Mouse (Mus musculus) hindbrain, embryonic 16.5 days (tissue): ENCODE data around the gene BC055324. TPM values are rescaled to one million over a fixed set of nuclear protein-coding genes. Genes with fewer than 3 reads are reported as not detected.

Experiments
- ATAC-seq: fragments of 200-750 bp; cut with Nextera tagmentation; 2 replicates; pipeline ENCODE4 v1.8.0; 2017; ENCODE audit warnings: moderate TSS enrichment, moderate library complexity
- H3K27ac ChIP-seq: fragments of 300-500 bp; sonication (generic); 2 replicates; pipeline ENCODE4 v1.5.1; 2014; ENCODE audit warnings: low read depth, mild to moderate bottlenecking, control low read depth, low read length, moderate library complexity
- H3K27me3 ChIP-seq: fragments of 300-500 bp; sonication (generic); replicated peaks from 2 replicates; pipeline ENCODE4 v1.6.1; 2014; ENCODE audit warnings: low read length; ENCODE audit not compliant: control insufficient read depth, insufficient read depth
- H3K36me3 ChIP-seq: fragments of 300-500 bp; sonication (generic); 2 replicates; pipeline ENCODE4 v1.6.1; 2014; ENCODE audit warnings: mild to moderate bottlenecking, low read length, moderate library complexity, mixed read lengths; ENCODE audit not compliant: control insufficient read depth, insufficient read depth
- H3K4me1 ChIP-seq: fragments of 300-500 bp; sonication (generic); 2 replicates; pipeline ENCODE4 v1.6.1; 2014; ENCODE audit warnings: low read depth, low read length; ENCODE audit not compliant: control insufficient read depth, insufficient read depth
- H3K4me2 ChIP-seq: fragments of 300-500 bp; sonication (generic); 2 replicates; pipeline ENCODE4 v1.6.1; 2014; ENCODE audit warnings: mild to moderate bottlenecking, low read length, control low read depth, moderate library complexity
- H3K4me3 ChIP-seq: fragments of 300-500 bp; sonication (generic); 2 replicates; pipeline ENCODE4 v1.5.1; 2014; ENCODE audit warnings: mild to moderate bottlenecking, low read length, control low read depth, moderate library complexity
- H3K9ac ChIP-seq: fragments of 300-500 bp; sonication (generic); 2 replicates; pipeline ENCODE4 v1.6.1; 2014; ENCODE audit warnings: low read depth, mild to moderate bottlenecking, control low read depth, low read length, moderate library complexity
- H3K9me3 ChIP-seq: fragments of 300-500 bp; sonication (generic); 2 replicates; pipeline ENCODE4 v1.6.1; 2014; ENCODE audit warnings: mild to moderate bottlenecking, low read length, moderate library complexity; ENCODE audit not compliant: control insufficient read depth
- WGBS: fragments of 180-500 bp; shearing (Covaris S2); extraction: QIAGEN DNeasy Blood & Tissue Kit; methylation state at CpG from one replicate; pipeline ENCODE4 v1.1.7; 2014; 5-methylcytosine and 5-hydroxymethylcytosine counted together
- polyA plus RNA-seq: library from polyadenylated mRNA; unstranded; fragments of >200 nt; fragmentation: Nextera tagmentation; extraction: Ambion mirVana; gene quantifications from 2 replicates; pipeline ENCODE4 v1.2.1, GENCODE M21; 2015

BC055324 gene
- polyA plus RNA-seq, 1 experiment from 2014 or later, result 3.7 TPM

GRCm38 (mm10) chr1:164018221-164018896 is 23.8 kb upstream of the BC055324 start:
- ATAC-seq, result no peak

DNA sequence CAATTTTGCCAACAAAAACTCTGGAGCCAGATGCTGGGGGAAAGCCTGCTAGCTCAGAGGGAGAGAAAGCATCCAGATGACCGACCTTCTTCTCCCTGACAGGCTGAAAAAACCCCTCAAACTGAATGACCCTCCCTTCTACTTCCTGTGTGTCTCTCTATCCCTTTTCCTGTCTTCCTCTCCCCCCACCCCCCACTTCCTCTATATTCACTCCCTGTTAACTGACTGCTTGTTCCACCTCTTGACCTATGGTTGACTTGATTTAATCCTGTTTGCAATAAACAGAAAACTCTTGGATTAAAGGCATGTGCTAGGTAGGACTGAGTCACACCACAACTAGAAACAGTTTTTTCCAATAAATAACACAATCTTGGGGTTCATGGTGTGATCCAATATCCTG is 20.0 kb upstream of the BC055324 start:
- Histone ChIP-seq H3K27me3 (no peaks in the 10 kb centered on the region), H3K9me3 (no peaks in the 10 kb centered on the region), H3K9ac (no peak overlapping the region), H3K4me2 (no peak overlapping the region), H3K4me3 (no peak overlapping the region), H3K27ac (no peak overlapping the region), H3K4me1 (no peaks in the 10 kb centered on the region), H3K36me3 (no peaks in the 10 kb centered on the region)
- 82% methylated on average over 1 of the region's 1 CpGs for WGBS
- ATAC-seq, result no peak

More at GRCm38 (mm10) chr1:164018221-164018896, 23.8 kb upstream of the BC055324 start:
- Histone ChIP-seq H3K36me3 (no peaks in the 10 kb centered on the region), H3K27ac (no peak overlapping the region), H3K4me2 (no peak overlapping the region), H3K9me3 (no peaks in the 10 kb centered on the region), H3K4me1 (no peaks in the 10 kb centered on the region), H3K9ac (no peak overlapping the region), H3K4me3 (no peak overlapping the region), H3K27me3 (no peaks in the 10 kb centered on the region)
- 79% methylated on average over 16 of the region's 16 CpGs for WGBS

DNA sequence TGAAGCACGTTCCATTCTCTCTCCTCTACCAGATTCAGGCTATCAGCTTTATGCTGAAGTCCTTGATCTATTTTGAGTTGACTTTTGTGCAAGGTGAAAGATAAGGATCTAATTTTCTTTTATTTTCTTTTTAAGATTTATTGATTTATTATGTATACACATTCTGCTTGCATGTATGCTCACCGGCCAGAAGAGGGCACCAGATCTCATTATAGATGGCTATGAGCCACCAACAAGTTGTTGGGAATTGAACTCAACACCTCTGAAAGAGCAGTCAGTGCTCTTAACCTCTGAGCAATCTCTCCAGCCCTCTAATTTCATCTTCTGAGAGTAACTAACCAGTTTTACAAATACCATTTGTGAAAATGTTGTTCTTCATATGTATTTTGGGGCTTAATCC is 14.6 kb upstream of the BC055324 start:
- no peak for ATAC-seq
- Histone ChIP-seq H3K27ac (no peak overlapping the region), H3K9me3 (no peaks in the 10 kb centered on the region)

DNA sequence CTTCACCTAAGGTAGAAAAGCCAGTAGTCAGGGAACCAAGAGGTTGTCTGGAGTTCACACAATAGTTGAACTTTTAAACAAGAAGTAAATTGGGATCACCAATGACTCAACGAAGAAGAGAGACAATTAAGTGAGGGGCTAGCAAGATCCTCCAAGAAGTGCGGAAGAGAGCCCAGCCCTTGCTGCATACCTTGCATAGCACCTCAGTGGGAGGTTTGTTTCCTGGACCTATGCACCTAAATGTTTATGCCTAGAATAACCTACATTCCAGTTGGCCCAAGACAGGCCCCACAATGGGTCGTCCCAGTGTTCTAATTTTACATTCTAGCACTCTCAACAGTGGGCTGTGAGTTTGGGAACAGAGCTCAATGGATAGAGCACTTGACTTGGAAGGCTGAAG is 9.7 kb upstream of the BC055324 start:
- no peak for ATAC-seq
- Histone ChIP-seq H3K27me3 (no peaks in the 10 kb centered on the region), H3K27ac (no peak overlapping the region), H3K9ac (no peak overlapping the region), H3K36me3 (no peaks in the 10 kb centered on the region), H3K4me3 (no peak overlapping the region), H3K4me1 (no peaks in the 10 kb centered on the region), H3K9me3 (no peaks in the 10 kb centered on the region), H3K4me2 (no peak overlapping the region)
- 81% methylated on average over 3 of the region's 3 CpGs for WGBS

More for the DNA sequence above, 14.6 kb upstream of the BC055324 start:
- Histone ChIP-seq H3K4me3 (no peak overlapping the region), H3K4me1 (no peaks in the 10 kb centered on the region), H3K36me3 (no peaks in the 10 kb centered on the region), H3K9ac (no peak overlapping the region), H3K27me3 (no peaks in the 10 kb centered on the region), H3K4me2 (no peak overlapping the region)
- WGBS, result 48% methylated on average over 2 of the region's 2 CpGs

GRCm38 (mm10) chr1:164001831-164002452 is 7.3 kb upstream of the BC055324 start:
- no peak for ATAC-seq
- no peak overlapping the region for H3K4me3 ChIP-seq
- no peaks in the 10 kb centered on the region for H3K9me3 ChIP-seq
- H3K4me2 ChIP-seq, result no peak overlapping the region
- WGBS, result 68% methylated on average over 6 of the region's 6 CpGs
- no peaks in the 10 kb centered on the region for H3K4me1 ChIP-seq
- H3K9ac ChIP-seq, result no peak overlapping the region
- no peak overlapping the region for H3K27ac ChIP-seq
- no peaks in the 10 kb centered on the region for H3K27me3 ChIP-seq
- H3K36me3 ChIP-seq, result no peaks in the 10 kb centered on the region

DNA sequence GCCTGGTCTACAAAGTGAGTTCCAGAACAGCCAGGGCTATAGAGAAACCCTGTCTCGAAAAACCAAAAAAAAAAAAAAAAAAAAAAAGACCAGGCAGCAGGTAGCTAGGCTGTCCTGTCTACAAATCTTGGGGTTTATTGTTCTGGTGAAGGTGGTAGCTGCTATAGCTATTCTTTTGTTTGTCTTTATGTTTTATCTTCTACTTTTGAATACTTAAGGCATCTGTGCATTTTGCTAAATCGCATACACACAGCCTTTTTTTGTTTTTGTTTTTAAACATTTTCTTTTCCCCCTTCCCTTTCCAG is 965 bp upstream of the BC055324 start:
- no peaks in the 10 kb centered on the region for H3K36me3 ChIP-seq
- H3K4me3 ChIP-seq, result peak overlapping the region; percentile 75
- no peak for ATAC-seq
- peak overlapping the region; percentile 70; the same call in 1 of the 2 replicates for H3K9ac ChIP-seq
- no peaks in the 10 kb centered on the region for H3K27me3 ChIP-seq
- WGBS, result 84% methylated on average over 1 of the region's 2 CpGs
- H3K9me3 ChIP-seq, result no peaks in the 10 kb centered on the region
- no peak overlapping the region; the same call in 1 of the 2 replicates for H3K27ac ChIP-seq
- H3K4me2 ChIP-seq, result peak overlapping the region; percentile 68
- peaks cover 6% of the 10 kb centered on the region; the same call in 1 of the 2 replicates for H3K4me1 ChIP-seq

DNA sequence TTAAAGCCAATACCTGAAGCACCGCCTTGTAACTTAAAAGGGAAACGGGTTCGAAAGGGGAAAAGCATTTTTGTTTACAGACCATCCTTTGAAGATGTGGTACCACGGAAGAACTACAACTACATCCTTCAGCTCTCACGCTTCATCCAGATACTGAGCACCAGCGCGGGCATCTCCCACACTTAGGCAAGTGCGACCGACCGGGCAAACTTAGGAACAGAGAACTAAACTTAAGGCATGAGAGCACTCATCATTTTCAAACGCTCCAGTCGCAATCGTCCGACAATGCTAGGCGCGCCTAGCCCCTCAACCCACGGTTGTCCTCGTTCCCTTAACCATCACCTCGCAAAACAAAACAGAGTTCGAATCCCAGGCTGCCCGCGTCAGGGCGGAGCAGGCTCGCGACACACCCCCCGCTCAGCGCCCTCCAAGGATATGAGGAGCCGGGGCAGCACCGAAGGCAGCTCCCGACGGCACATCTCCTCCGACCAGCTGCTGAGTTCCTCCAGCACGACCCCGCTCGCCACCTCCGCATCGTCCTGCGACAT is 349 bp downstream of the BC055324 start:
- peak overlapping the region; percentile 82 for H3K4me2 ChIP-seq
- H3K27ac ChIP-seq, result no peak overlapping the region
- no peaks in the 10 kb centered on the region for H3K9me3 ChIP-seq
- no peaks in the 10 kb centered on the region for H3K27me3 ChIP-seq
- no peaks in the 10 kb centered on the region for H3K36me3 ChIP-seq
- WGBS, result under 1% methylated on average over 38 of the region's 38 CpGs
- peak overlapping the region; percentile 70 for H3K9ac ChIP-seq
- ATAC-seq, result peak; percentile 84
- H3K4me3 ChIP-seq, result peak overlapping the region; percentile 75
- H3K4me1 ChIP-seq, result peaks cover 6% of the 10 kb centered on the region; the same call in 1 of the 2 replicates

DNA sequence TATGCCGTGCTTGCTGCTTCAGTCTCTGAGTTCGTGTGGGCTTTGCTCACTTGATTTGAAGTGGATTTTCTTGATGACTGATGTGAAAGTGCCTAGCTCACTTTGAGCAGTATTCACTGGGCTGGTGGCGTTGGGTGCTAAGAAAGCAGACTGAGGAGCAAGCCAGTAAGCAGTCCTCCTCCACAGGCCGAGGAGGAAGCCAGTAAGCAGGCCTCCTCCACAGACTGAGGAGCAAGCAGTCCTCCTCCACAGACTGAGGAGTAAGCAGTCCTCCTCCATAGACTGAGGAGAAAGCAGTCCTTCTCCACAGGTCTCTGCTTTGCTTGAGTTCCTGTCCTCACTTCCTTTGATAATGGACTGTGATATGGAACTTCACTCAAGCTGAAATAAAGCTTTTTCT is 2.2 kb downstream of the BC055324 start:
- H3K27me3 ChIP-seq, result no peaks in the 10 kb centered on the region
- H3K4me2 ChIP-seq, result no peak overlapping the region
- H3K4me3 ChIP-seq, result no peak overlapping the region
- H3K36me3 ChIP-seq, result no peaks in the 10 kb centered on the region
- H3K4me1 ChIP-seq, result peaks cover 6% of the 10 kb centered on the region; the same call in 1 of the 2 replicates
- no peaks in the 10 kb centered on the region for H3K9me3 ChIP-seq
- ATAC-seq, result no peak
- WGBS, result 88% methylated on average over 4 of the region's 4 CpGs
- no peak overlapping the region for H3K27ac ChIP-seq
- H3K9ac ChIP-seq, result no peak overlapping the region

- Histone ChIP-seq H3K9ac (no peak overlapping the region), H3K4me1 (no peaks in the 10 kb centered on the region), H3K9me3 (no peaks in the 10 kb centered on the region), H3K27ac (no peak overlapping the region), H3K27me3 (no peaks in the 10 kb centered on the region), H3K36me3 (no peaks in the 10 kb centered on the region), H3K4me3 (no peak overlapping the region), H3K4me2 (no peak overlapping the region)
- ATAC-seq, result no peak
- WGBS, result 96% methylated on average over 1 of the region's 1 CpGs
These were observed 18.1 kb downstream of the BC055324 start for GRCm38 (mm10) chr1:163976515-163976914.
